Mouse (Mus musculus): ENCODE results near the gene Carnmt1. TPM values are rescaled to one million over a fixed set of nuclear protein-coding genes. Genes with fewer than 3 reads are reported as not detected.

Carnmt1 gene
- polyA plus RNA-seq, 1 experiment from 2014 or later = 25.4 TPM

DNA sequence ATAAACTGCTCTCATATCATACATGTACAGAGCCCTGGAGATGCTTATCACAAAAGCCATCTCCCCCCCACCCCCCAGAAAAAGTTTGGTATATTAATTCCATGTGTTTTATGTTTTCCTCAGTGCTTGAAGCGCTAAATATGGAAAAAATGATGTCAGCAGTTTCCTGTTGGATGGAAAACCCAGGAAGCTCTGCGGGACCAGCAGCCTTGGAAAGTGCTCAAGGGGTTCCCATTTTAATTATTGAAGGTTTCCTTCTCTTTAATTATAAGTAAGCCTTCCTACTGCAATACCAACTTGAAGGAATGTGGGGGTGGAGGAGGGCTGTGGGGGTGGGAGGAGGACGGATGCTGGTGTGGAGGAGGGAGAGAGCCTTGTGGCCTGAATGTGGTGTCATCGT is 29.6 kb upstream of the Carnmt1 start:
- ATAC-seq (replicated peaks; ENCODE audit: insufficient number of reproducible peaks, insufficient read depth, low FRiP score, low read depth) = no peak

DNA sequence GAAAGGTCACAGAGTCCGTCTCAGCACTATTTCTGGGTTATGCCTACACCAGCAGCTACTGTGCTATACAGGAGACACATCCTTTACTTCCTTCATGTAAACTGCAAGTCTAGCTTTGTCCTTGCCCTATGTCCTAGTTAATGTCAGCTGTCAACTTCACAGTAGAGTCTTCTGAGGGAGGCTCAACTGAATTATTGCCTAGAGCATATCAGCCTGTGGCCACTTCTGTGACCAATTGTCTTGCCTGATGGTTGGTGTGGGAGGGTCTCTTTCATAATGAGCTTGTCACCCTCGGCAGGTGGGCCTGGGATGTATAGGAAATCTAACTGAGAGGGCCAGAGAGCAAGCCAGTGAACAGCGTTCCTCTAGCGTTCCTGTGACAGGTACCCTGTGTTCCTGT is 27.2 kb upstream of the Carnmt1 start:
- peaks cover 8% of the 10 kb centered on the region for H3K4me1 ChIP-seq (replicated peaks)
- 0 out of 2 replicates have a peak, but pooled peaks cover 5% of the 10 kb centered on the region for H3K36me3 ChIP-seq
- ATAC-seq (replicated peaks; ENCODE audit: insufficient number of reproducible peaks, insufficient read depth, low FRiP score, low read depth) = no peak
- no peaks in the 10 kb centered on the region for H3K27me3 ChIP-seq
- no peak overlapping the region for H3K9ac ChIP-seq
- H3K9me3 ChIP-seq (replicated peaks) = no peaks in the 10 kb centered on the region
- 62% methylated on average over 4 of the region's 4 CpGs for WGBS
- H3K4me3 ChIP-seq = no peak overlapping the region
- H3K4me2 ChIP-seq = no peak overlapping the region
- no peak overlapping the region for H3K27ac ChIP-seq

More for the DNA sequence above, 29.6 kb upstream of the Carnmt1 start:
- H3K27ac ChIP-seq = no peak overlapping the region
- H3K36me3 ChIP-seq = 0 out of 2 replicates have a peak, but pooled peaks cover 5% of the 10 kb centered on the region
- no peaks in the 10 kb centered on the region for H3K9me3 ChIP-seq (replicated peaks)
- no peak overlapping the region for H3K4me3 ChIP-seq
- H3K4me1 ChIP-seq (replicated peaks) = no peaks in the 10 kb centered on the region
- no peak overlapping the region for H3K9ac ChIP-seq
- H3K4me2 ChIP-seq = no peak overlapping the region
- no peaks in the 10 kb centered on the region for H3K27me3 ChIP-seq
- WGBS = 63% methylated on average over 4 of the region's 4 CpGs

- Histone ChIP-seq H3K36me3 (0 out of 2 replicates have a peak, but pooled peaks cover 5% of the 10 kb centered on the region), H3K9me3 (replicated peaks) (no peaks in the 10 kb centered on the region), H3K4me3 (no peak overlapping the region), H3K9ac (no peak overlapping the region), H3K27ac (no peak overlapping the region), H3K27me3 (no peaks in the 10 kb centered on the region), H3K4me2 (no peak overlapping the region), H3K4me1 (replicated peaks) (peaks cover 8% of the 10 kb centered on the region)
- 61% methylated on average over 6 of the region's 6 CpGs for WGBS
- no peak for ATAC-seq (replicated peaks; ENCODE audit: insufficient number of reproducible peaks, insufficient read depth, low FRiP score, low read depth)
Observed at GRCm38 (mm10) chr19:18644084-18644483, 26.5 kb upstream of the Carnmt1 start.

DNA sequence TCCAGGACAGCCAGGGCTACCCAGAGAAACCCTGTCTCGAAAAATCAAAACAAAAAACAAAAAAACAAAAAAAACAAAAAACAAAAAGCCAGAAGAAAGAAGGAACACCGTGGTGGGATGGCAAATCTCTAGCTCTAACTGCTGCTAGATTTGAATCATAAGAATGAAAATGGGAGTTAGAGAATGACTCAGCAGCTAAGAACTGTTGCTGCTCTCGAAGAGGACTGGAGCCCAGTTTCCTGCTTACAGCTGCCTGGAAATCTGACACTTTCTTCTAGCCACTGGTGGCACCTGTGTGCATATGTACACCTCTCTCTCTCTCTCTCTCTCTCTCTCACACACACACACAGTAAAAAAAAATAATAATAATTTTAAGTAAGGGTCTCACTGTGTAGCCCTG is 24.2 kb upstream of the Carnmt1 start:
- no peak overlapping the region for H3K4me3 ChIP-seq
- peak overlapping the region; percentile 34; the same call in 1 of the 2 replicates for H3K27ac ChIP-seq
- 0 out of 2 replicates have a peak, but pooled peaks cover 5% of the 10 kb centered on the region for H3K36me3 ChIP-seq
- WGBS = 61% methylated on average over 3 of the region's 3 CpGs
- H3K4me1 ChIP-seq (replicated peaks) = peaks cover 10% of the 10 kb centered on the region
- no peak overlapping the region for H3K9ac ChIP-seq
- H3K9me3 ChIP-seq (replicated peaks) = no peaks in the 10 kb centered on the region
- H3K27me3 ChIP-seq = no peaks in the 10 kb centered on the region
- H3K4me2 ChIP-seq = no peak overlapping the region
- ATAC-seq (replicated peaks; ENCODE audit: insufficient number of reproducible peaks, insufficient read depth, low FRiP score, low read depth) = no peak

DNA sequence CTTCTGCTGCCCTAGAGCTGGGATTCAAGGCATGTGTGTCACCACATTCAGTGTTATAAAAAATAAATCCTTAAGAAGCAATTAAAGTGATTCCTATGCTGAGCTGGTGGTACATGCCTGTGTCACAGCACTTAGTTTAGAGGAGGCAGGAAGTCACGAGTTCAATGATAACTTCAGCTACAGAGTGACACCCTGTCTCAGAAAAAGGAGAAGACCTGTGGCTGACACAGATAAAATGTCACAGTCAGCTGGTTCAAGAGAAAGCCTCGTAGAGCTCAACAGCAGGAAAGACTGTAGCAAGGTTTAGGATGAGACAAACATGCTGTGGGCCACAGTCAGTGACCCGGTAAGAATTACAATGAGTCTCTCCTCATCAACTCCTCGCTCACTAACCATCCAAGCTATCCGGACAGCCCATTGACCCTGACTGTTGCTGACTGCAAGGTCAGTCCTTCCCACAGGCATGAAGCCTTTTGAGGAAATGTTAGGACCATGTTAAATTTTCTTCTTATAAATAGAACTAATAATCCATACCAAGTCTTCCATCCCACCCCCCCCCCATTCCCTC is 23.6 kb upstream of the Carnmt1 start:
- Histone ChIP-seq H3K9me3 (replicated peaks) (no peaks in the 10 kb centered on the region), H3K36me3 (0 out of 2 replicates have a peak, but pooled peaks cover 5% of the 10 kb centered on the region), H3K9ac (no peak overlapping the region), H3K27ac (peak overlapping the region; percentile 34; the same call in 1 of the 2 replicates), H3K4me3 (no peak overlapping the region), H3K4me2 (no peak overlapping the region), H3K27me3 (no peaks in the 10 kb centered on the region), H3K4me1 (replicated peaks) (peaks cover 10% of the 10 kb centered on the region)
- ATAC-seq (replicated peaks; ENCODE audit: insufficient number of reproducible peaks, insufficient read depth, low FRiP score, low read depth) = no peak
- WGBS = 47% methylated on average over 5 of the region's 5 CpGs

- whole genome bisulfite sequencing = 37% methylated on average over 9 of the region's 9 CpGs
- ATAC-seq (replicated peaks; ENCODE audit: insufficient number of reproducible peaks, insufficient read depth, low FRiP score, low read depth) = no peak
- Histone ChIP-seq H3K27ac (no peak overlapping the region), H3K4me1 (replicated peaks) (peaks cover 14% of the 10 kb centered on the region), H3K36me3 (no peaks in the 10 kb centered on the region), H3K4me3 (no peak overlapping the region), H3K4me2 (peak overlapping the region; percentile 11; the same call in 1 of the 2 replicates), H3K27me3 (no peaks in the 10 kb centered on the region), H3K9me3 (replicated peaks) (no peaks in the 10 kb centered on the region), H3K9ac (no peak overlapping the region)
Observed at GRCm38 (mm10) chr19:18647775-18648557, 22.6 kb upstream of the Carnmt1 start.

DNA sequence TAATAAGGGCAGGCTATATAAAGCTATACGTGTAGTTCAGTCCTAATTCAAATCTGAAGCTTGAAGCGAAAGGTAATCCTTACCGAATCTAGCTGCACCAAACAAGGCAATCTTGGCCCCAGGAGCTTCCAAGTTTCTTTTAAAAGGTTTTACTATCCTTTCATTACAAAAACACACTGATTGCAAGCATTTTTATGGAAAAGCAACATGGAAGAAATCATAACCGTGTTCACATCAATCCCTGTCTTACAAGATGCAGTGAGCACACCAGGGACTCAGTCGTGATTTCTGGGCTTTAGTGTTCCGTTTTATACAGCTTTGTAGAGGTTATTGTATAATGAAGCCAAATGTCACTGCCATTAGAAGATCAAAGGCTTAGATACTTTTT is 22.0 kb upstream of the Carnmt1 start:
- whole genome bisulfite sequencing = 66% methylated on average over 6 of the region's 6 CpGs
- H3K4me1 ChIP-seq (replicated peaks) = peaks cover 20% of the 10 kb centered on the region
- no peak for ATAC-seq (replicated peaks; ENCODE audit: insufficient number of reproducible peaks, insufficient read depth, low FRiP score, low read depth)
- H3K4me2 ChIP-seq = peak overlapping the region; percentile 11; the same call in 1 of the 2 replicates
- H3K4me3 ChIP-seq = no peak overlapping the region
- no peaks in the 10 kb centered on the region for H3K36me3 ChIP-seq
- no peaks in the 10 kb centered on the region for H3K27me3 ChIP-seq
- no peak overlapping the region for H3K9ac ChIP-seq
- no peaks in the 10 kb centered on the region for H3K9me3 ChIP-seq (replicated peaks)
- H3K27ac ChIP-seq = no peak overlapping the region

- Histone ChIP-seq H3K36me3 (no peaks in the 10 kb centered on the region), H3K9me3 (replicated peaks) (no peaks in the 10 kb centered on the region), H3K4me2 (no peak overlapping the region), H3K4me1 (replicated peaks) (peaks cover 31% of the 10 kb centered on the region), H3K4me3 (no peak overlapping the region), H3K9ac (no peak overlapping the region), H3K27me3 (no peaks in the 10 kb centered on the region), H3K27ac (no peak overlapping the region)
- 83% methylated on average over 4 of the region's 4 CpGs for WGBS
- ATAC-seq (replicated peaks; ENCODE audit: insufficient number of reproducible peaks, insufficient read depth, low FRiP score, low read depth) = no peak
Observed at GRCm38 (mm10) chr19:18649955-18650354, 20.6 kb upstream of the Carnmt1 start.

DNA sequence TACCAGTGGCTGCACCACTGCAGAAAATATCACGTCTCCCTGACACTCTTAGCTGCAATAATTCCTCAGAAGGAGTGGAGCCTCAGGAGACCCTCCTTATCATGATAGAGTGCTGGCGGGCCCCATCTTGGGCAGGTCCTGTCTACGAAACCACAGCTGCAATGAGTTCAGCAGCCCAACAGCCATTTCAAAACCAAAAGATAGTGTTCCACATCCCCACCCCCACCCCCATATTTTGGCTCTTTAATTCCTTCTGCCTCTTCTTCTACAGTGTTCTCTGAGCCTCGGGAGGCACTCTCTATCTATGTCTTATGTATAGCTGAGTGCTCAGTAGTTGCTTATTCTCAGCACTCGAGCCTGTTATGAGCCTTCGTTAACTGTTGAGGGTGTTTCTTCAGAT is 20.1 kb upstream of the Carnmt1 start:
- ATAC-seq (replicated peaks; ENCODE audit: insufficient number of reproducible peaks, insufficient read depth, low FRiP score, low read depth) = no peak
- H3K9me3 ChIP-seq (replicated peaks) = no peaks in the 10 kb centered on the region
- H3K27ac ChIP-seq = no peak overlapping the region
- 61% methylated on average over 6 of the region's 6 CpGs for WGBS
- H3K4me2 ChIP-seq = no peak overlapping the region
- H3K27me3 ChIP-seq = no peaks in the 10 kb centered on the region
- no peaks in the 10 kb centered on the region for H3K36me3 ChIP-seq
- no peak overlapping the region for H3K9ac ChIP-seq
- peaks cover 33% of the 10 kb centered on the region for H3K4me1 ChIP-seq (replicated peaks)
- no peak overlapping the region for H3K4me3 ChIP-seq

- no peak for ATAC-seq (replicated peaks; ENCODE audit: insufficient number of reproducible peaks, insufficient read depth, low FRiP score, low read depth)
- Histone ChIP-seq H3K9ac (no peak overlapping the region), H3K9me3 (replicated peaks) (no peaks in the 10 kb centered on the region), H3K27ac (peak overlapping the region; percentile 57), H3K27me3 (no peaks in the 10 kb centered on the region), H3K36me3 (no peaks in the 10 kb centered on the region), H3K4me1 (replicated peaks) (peaks cover 28% of the 10 kb centered on the region), H3K4me3 (no peak overlapping the region), H3K4me2 (no peak overlapping the region)
- WGBS = 43% methylated on average over 4 of the region's 4 CpGs
Observed at GRCm38 (mm10) chr19:18652592-18652991, 18.0 kb upstream of the Carnmt1 start.

GRCm38 (mm10) chr19:18653058-18653457 is 17.5 kb upstream of the Carnmt1 start:
- WGBS = 63% methylated on average over 6 of the region's 6 CpGs
- Histone ChIP-seq H3K9me3 (replicated peaks) (no peaks in the 10 kb centered on the region), H3K4me2 (no peak overlapping the region), H3K4me3 (no peak overlapping the region), H3K9ac (no peak overlapping the region), H3K36me3 (no peaks in the 10 kb centered on the region), H3K27ac (no peak overlapping the region; the same call in 1 of the 2 replicates), H3K27me3 (no peaks in the 10 kb centered on the region), H3K4me1 (replicated peaks) (peaks cover 25% of the 10 kb centered on the region)
- no peak for ATAC-seq (replicated peaks; ENCODE audit: insufficient number of reproducible peaks, insufficient read depth, low FRiP score, low read depth)

Measured in heart, embryonic 15.5 days (tissue).